Mouse (Mus musculus) myocyte (in vitro differentiated cells): ENCODE data around the gene Fam102a.

ENCODE experiments used
- POLR2A ChIP-seq: IDR thresholded peaks from one replicate; pipeline ENCODE4 v1.6.1; 2011; ENCODE audit warnings: low read depth, mild to moderate bottlenecking, control low read depth, moderate library complexity; ENCODE audit not compliant: insufficient read length
- USF1 ChIP-seq: IDR thresholded peaks from one replicate; pipeline ENCODE4 v1.6.1; 2011; ENCODE audit warnings: low read depth, mild to moderate bottlenecking, control low read depth, moderate library complexity

- no peak for TF ChIP-seq POLR2A
- no peak for TF ChIP-seq USF1
Observed at GRCm38 (mm10) chr2:32517233-32517867, 17.8 kb upstream of the Fam102a start.
